Mouse (Mus musculus): ENCODE results near the gene Tgds.
A peak's percentile ranks its signal among the peaks of the same experiment; 100 is the strongest.
"Not testable (repeated sequence)": the region's sequence is repeated elsewhere in the genome, so short reads cannot be mapped to it uniquely, and the experiment has no call there.

Tgds gene

DNA sequence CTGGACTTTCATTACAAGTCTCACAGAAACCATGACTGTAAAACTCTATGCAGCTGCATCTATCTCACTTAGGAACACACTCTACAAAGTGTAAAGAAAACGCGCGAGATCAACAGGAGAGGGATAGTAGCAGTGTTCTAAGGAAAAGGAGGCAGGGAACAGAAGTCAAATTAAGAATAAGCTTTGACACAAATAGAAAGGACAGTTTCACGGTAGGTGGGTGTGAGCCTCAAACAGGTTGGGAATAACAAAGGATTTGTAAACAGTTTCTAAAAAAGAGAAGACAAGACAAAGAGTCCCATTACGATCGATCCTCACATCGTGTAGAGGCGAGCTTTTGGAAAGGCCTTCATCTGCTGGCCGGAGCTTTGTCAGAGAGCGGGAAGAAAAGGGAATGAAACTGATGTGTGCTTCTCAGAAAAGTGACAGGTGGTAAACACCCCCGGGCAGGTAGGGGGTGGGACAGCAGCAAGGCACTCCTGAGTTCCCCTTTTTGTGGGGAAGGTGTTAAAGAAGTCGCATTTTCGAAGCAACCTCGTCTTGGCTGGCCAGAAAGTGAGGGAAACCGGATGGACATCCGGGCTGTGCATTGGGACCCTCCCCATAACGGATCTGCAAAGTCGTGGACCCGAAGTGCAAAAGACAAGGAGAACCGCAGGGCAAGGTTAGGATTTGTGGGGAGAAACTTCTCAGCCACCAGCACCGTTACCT is 469 bp downstream of the Tgds start:
- no peak for DNase-seq (ENCODE audit: low spot score)

DNA sequence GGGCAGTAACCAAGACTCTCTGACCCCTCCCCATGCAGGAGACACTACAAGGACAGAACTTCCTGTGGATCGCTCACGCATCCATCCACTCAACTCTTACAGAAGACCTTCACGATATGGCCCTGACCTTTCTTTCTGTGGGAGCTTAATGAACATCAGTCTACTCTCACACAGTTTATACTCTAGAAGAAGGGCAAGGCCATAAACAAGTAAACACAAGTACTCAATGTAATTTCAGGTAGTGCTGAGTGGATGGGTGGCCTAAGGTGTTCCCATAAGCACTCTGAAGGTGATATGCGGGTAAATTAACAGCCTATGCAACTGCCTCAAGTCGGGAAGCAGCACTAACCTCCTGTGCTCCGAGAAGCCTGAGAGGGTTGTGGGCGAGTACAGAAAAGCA is 1.1 kb downstream of the Tgds start:
- DNase-seq (ENCODE audit: low spot score) = no peak

DNA sequence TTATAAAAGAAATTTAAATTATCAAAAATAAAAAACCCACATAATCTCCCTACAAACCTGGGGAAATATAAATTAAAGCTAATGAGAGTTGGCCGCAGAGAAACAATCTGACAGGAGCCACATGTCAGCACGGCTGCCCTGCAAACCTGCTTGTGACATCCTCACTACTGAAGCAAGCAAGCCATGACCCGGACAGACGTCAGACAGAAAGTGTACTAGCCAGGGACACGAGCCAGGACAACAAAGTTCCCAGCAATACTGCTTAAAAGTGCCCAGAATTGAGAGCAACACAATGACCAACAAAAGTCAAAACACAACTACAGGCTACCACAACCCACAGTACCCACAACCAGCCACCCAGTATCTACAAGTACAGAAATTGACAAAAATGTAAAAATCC is 6.3 kb downstream of the Tgds start:
- DNase-seq (ENCODE audit: low spot score) = no peak

DNA sequence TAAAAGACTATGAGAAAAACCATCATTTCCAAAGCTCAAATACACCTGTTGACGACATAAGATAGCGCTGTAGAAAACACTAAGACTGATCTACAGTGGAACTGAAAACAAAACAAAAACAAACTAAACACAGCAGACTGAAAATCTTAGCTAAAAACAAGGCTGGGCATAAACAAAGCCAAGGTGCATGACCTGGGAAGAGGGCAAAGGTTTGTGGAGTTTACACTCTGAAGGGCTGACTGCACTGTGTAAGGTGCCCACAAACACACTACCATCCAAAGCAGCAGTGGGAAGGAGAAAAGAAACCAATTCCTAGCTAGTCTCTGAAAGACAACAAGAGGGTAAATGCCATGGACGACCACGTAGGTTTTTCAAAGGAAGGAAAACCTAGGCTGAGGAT is 7.8 kb downstream of the Tgds start:
- no peak for DNase-seq (ENCODE audit: low spot score)

DNA sequence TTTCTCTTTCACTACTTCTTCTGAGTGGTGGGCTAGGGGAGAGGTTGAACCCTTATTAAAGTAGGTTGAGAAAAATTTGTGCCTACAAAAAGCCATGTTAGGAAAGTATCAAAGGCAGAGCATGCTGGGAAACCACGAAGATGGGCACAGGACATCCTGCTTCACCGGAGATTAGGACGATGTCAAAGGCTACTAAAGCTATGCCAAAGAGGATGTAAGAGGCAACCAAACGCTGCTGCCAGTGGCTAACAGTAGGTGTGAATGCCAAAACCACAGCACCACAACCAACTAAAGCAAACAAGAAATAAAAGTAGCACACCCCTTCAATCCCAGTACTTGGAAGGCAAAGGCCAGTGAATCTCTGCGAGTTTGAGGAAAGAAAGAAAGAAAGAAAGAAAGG is 8.4 kb downstream of the Tgds start:
- no peak for DNase-seq (ENCODE audit: low spot score)

DNA sequence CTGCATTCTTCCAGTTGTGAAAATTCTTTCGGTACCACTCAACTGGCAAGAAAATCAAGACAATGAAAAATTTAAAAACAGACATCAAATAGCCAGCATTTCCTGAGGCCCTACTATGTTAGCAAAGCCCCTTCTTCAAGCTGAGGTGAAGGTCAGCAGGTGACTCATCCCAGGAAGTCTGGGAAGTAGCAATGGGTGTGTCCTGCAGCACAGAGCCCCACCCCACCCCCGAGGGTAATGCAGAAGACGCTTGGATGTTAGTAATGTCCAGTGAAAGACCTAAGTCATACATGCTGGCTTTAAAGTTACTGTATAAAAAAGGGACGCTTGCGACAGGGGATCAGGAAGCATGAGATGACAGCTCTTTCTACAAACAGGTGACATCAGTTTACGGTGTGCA is 19.4 kb downstream of the Tgds start:
- DNase-seq (ENCODE audit: low spot score) = no peak

DNA sequence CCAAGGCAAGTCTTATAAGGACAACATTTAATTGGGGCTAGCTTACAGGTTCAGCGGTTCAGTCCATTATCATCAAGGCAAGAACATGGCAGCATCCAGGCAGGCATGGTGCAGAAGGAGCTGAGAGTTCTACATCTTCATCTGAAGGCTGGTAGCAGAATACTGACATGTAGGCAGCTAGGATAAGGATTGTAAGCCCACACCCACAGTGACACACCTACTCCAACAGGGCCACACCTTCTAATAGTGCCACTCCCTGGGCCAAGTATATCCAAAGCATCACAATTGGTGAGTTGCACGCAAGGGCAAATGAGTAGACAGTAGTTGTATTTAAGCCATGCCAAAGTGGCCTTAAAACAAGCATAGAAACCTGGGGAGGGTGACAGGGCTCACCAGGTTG is 25.1 kb downstream of the Tgds start:
- not testable (repeated sequence) for DNase-seq (ENCODE audit: low spot score)

DNA sequence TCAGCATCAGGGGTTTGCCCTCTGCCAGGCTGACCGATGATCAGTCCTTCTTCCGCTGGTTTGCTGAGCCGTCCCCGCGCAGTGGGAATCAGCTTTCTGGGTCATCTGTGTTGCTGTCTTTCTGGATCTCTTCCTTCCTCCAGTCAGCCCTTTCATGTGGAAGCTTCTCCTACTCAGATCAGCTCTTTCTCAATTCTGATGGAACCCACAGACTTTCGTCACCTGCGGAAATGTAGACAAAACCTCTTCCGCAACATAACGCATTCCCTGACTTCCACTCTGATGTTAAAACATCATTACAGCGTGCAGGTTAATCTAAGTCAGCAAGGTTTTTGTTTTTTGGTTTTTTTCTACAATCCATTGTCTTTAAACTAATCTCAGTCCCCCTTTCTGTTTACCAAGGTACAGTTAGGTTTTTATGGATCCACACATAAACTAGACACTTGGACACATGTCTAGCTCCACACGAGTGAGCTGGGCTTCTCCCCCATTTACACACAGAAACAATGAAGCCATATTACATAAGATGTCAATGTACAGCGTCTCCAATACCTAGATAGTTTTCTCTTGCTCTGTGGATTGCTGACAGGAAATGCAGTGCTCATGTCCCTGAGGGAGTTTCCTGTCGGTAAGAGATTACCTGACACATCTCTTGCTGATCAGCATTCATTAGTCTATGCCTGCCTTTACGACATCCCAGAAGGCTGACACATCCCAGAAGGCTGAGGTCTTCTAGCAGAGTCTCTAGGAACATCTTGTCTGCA is 31.1 kb downstream of the Tgds start:
- no peak for DNase-seq (ENCODE audit: low spot score)

DNA sequence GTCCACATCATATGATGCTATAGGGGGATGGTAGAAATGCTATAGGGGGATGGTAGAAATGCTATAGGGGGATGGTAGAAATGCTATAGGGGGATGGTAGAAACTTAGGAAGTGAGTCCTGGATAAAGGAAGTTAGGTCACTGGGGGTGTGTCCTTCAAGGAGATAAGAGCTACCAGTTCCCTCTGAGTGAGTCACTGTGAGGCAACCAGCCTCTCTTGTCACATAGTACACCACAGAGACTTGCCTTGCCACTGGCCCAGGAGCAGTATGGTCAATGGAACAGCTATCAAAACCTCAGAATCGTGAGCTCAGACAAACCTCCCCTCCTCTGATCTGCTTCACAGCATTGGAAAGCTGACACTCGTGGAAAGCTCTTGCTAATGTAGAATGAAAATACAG is 34.3 kb downstream of the Tgds start:
- no peak for DNase-seq (ENCODE audit: low spot score)

DNA sequence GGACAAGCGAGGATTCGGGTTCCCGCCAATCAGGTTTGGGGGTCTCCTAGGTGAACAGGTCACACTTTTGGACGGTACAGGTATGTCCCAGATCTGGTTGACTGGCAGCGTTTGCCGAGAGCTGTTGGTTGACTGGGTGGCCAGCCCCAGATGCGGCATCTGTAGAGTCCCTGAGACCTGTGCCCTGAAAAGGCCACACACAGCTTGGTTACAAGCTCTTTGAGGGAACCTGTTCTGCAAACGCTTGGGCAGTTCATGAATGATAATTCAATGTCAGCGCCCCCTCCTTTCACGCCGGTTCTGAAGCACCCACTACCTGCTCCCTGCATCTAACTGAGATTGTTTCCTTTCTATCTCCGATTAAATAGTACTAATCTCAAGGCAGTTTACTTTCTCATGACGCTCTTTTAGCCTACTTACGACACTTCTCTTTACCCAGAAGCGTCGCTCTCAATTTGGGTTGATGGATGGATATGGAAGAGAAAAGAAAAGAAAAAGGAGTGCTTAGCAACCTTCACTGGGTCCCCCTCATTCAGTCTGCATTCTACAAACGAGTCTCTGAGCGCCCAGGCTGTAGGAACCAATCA is 42.7 kb downstream of the Tgds start:
- no peak for DNase-seq (ENCODE audit: low spot score)

DNA sequence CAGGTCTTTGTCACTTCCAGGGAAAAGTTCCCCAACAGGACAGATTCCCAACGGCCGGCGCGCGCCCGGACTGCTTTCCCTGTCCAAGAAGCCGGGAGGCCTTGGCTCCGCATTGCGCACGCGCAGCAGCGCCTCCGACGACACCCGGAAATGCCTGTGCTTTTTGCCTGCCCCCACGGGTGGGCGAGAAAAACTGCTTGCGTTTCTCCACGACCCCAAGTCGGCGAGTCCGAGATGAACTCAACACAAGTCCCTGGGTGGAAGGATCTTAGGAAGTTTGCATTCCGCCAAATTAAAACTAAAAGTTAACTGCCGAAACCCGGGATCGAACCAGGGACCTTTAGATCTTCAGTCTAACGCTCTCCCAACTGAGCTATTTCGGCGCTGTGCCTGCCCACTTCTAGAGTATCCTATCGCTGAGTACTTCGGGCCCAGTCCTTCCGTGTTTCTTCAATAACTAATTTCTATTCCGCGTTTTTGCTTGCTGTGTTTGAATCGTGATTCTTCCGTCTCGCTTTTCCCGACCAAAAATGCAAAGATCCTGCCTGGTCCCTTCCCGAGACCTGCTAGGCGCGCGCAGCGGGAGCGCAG is 43.2 kb downstream of the Tgds start:
- DNase-seq (ENCODE audit: low spot score) = peak; percentile 77

DNA sequence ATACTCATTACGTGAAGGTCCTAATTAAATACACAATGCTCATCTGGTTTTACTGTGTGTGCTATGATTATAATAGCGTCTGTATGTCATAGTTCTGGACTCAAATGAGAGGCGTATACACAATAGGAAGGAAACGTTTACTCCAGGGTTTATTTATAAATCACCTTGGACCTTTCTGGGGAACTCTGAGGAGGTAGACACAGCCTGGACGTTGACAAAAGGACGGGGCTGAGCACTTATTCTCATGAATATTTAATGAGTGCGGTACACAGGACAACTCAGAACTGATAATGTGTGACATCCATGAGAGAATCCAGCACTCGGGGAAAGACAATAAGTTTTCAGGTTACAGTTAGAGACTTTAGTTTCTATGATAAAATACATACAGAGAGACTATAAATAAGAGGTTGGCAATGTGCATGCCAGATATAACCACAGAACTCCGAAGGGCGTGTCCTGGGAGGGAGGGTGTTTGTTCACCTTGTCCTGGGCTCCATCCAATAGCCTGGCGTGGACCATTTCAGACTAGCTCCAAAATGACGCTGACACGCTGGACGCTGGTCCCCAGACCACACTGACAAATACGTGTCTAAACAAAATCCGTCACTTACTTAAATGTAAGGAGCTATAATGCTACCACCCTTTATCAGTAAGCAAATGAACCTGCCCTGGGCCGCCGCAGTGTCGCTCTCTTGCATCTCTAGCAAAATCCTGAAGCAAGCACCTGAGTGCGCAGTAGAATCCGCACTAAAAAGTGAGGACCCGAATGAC is 43.9 kb downstream of the Tgds start:
- peak; percentile 4 for DNase-seq (ENCODE audit: low spot score)

DNA sequence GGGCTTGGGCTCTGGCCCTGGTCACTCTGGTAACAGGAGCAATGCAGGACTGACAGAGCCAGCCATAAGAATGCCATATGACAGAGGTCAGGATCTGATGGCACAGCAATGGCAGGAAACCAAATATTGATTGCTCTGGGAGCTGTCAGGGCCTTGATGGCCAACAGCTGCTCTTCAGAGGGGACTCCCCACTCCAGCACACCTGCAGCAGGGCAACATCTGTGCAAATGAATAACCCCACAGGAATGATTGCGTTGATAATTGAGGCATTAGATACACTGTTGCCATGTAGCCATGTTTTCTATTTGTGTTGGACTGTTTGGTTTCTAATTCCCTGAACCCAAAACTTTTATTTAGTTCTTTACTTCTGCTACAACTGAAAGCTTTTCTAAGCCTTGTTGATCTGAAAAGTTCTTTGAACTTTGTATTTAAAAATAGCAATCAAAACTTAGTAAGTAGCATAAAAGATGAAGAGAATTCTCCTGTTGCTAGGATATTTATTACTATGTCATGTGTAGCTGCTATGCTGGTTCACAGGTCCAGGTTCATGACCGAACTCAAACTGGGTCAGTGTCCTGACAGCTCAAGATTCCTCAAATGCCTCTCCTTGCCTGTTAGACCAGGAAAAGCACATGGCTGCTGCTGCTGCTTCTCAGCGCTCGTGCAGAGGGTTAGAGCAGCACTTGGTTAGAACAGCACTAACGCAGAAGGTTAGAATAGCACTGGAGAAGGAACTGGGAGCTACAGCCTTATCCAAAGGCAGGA is 46.1 kb downstream of the Tgds start:
- DNase-seq (ENCODE audit: low spot score) = no peak

DNA sequence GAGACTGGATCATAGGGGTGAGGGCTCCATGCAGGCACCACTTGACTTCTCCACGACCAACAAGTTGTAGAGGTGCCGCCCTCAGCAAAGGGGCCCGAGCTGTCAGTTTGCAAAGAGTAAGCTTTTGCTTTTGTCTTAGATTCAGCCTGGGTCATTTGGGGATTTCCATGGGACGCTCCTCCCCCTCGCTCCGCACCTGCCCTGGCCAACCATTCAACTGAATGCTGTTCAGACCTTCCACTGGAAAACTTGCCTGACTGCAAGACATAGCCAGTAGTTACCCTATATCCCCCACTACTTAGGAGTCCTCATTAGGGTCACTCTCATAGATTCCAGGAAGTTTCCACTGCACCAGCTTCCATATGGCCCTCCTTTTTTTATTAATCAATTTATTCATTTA is 48.7 kb downstream of the Tgds start:
- no peak for DNase-seq (ENCODE audit: low spot score)

DNA sequence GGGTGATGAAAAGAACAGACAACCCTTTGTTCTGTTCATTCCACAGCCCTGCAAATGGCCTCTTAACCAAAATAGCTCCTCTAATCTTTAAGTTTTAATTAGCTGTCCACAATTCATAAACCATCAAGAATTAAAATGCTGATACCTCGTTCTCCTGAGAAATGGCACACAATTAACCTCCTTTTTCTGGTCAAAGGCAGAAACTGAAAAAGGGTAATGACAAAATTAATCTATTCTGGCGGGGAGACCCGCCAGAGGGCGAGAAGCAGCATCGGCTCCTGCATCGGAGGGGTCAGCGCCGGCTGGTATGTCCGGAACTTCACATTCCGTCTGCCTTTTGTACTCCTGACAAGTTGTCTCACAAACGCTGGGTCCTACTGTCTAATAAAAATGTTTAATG is 51.9 kb downstream of the Tgds start:
- DNase-seq (ENCODE audit: low spot score) = no peak

DNA sequence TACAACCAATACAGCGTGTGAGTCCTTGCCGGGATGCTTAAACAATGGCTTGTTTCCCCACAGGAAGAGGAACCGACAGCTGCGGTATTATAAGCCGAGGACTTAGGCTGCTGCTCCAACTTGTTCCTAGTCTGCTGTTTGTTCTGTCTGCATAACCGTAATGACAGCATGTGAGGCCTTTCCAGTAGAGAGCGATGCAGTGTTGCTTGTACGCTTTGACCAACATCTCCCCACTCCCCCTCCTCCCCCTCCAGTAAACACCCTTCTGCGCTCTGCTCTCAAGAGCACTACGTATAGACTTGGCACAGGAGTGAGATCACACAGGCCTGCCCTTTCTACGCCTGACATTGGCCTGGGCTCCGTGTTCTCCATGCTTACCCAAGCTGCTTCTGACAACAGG is 62.5 kb downstream of the Tgds start:
- no peak for DNase-seq (ENCODE audit: low spot score)

DNA sequence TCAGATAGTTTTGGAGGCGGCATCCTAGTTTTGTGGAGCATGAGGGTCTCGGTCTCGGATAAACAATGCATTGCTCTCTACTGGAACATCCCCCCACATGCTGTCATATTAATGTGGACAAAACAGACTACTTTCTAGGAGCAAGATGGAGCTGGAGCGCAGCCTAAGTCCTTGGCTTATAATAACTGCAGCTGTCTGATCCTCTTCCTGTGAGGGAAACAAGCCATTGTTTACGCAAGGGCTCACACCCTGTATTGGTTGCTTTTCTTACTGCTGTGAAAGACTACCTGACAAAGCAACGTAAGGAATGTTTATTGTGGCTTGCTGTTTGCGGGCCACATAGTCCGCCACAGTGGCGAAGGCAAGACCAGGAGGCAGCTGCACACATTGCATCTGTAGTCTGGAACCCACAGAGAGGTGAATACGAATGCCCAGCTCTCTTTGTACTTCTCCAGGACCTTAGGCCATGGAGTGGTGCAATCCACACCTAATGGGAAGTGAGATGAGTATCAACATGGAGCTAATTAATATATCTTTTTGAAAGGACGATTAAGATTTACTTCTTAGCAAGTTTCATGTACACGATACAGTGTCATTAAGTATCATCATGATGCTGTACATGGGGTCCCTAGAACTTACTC is 63.0 kb downstream of the Tgds start:
- no peak for DNase-seq (ENCODE audit: low spot score)

All from left cerebral cortex, adult 11 months (tissue).